Mouse (Mus musculus) testis, adult 2 months (tissue): Measurements from ENCODE around the gene Gm20388.

ENCODE experiments used
- CTCF ChIP-seq: fragments of 200-500 bp; IDR thresholded peaks from 2 replicates; pipeline ENCODE4 v1.5.1; 2012; ENCODE audit warnings: low read depth, mild to moderate bottlenecking, inconsistent platforms, low read length, moderate library complexity; ENCODE audit not compliant: control insufficient read depth, insufficient read depth, insufficient replicate concordance
- POLR2A ChIP-seq: fragments of 200-500 bp; IDR thresholded peaks from 2 replicates; pipeline ENCODE4 v1.6.1; 2012; ENCODE audit warnings: low read depth, mild to moderate bottlenecking, inconsistent platforms, low read length, moderate library complexity; ENCODE audit not compliant: control insufficient read depth

DNA sequence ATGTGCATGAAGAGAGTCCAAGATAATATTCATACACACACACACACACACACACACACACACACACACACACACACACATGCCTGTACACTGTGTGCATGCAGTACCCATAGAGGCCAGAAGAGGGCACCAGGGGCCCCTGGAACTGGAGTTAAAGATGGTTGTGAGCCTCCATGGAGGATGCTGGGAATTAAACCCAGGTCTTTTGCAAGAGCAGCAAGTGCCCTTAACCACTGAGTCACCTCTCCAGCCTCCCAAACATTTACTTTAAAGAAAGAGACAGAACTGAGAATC is 787.3 kb downstream of the Gm20388 start:
- TF ChIP-seq CTCF (peak; percentile 55; the same call in 1 of the 2 replicates), POLR2A (no peak)
